Mouse (Mus musculus) intestine, postnatal 0 days (tissue): Measurements from ENCODE around the gene Cep350. TPM values are rescaled to one million over a fixed set of nuclear protein-coding genes. Genes with fewer than 3 reads are reported as not detected.

Source experiments
- ATAC-seq: fragments of 200-750 bp; cut with Nextera tagmentation; 2 replicates; pipeline ENCODE4 v1.8.0; 2017; ENCODE audit warnings: mild to moderate bottlenecking, moderate TSS enrichment, moderate library complexity
- H3K27ac ChIP-seq: fragments of 300-500 bp; sonication (generic); 2 replicates; pipeline ENCODE4 v1.5.1; 2014; ENCODE audit warnings: mild to moderate bottlenecking, low read depth, low read length, moderate library complexity
- H3K27me3 ChIP-seq: fragments of 300-500 bp; sonication (generic); replicated peaks from 2 replicates; pipeline ENCODE4 v1.6.1; 2014; ENCODE audit warnings: low read length, mixed read lengths; ENCODE audit not compliant: control insufficient read depth, insufficient read depth
- H3K36me3 ChIP-seq: fragments of 300-500 bp; sonication (generic); 2 replicates; pipeline ENCODE4 v1.6.1; 2014; ENCODE audit warnings: mild to moderate bottlenecking, moderate library complexity; ENCODE audit not compliant: control insufficient read depth, insufficient read depth
- H3K4me1 ChIP-seq: fragments of 300-500 bp; sonication (generic); replicated peaks from 2 replicates; pipeline ENCODE4 v1.6.1; 2014; ENCODE audit warnings: antibody characterized with exemption, low read length, mixed read lengths; ENCODE audit not compliant: control insufficient read depth, insufficient read depth
- H3K4me2 ChIP-seq: fragments of 300-500 bp; sonication (generic); replicated peaks from 2 replicates; pipeline ENCODE4 v1.6.1; 2014; ENCODE audit warnings: low read depth, mild to moderate bottlenecking, moderate library complexity
- H3K4me3 ChIP-seq: fragments of 300-500 bp; sonication (generic); 2 replicates; pipeline ENCODE4 v1.5.1; 2014; ENCODE audit warnings: low read depth, low read length
- H3K9ac ChIP-seq: fragments of 300-500 bp; sonication (generic); 2 replicates; pipeline ENCODE4 v1.6.1; 2014; ENCODE audit warnings: mild to moderate bottlenecking, low read depth, low read length
- H3K9me3 ChIP-seq: fragments of 300-500 bp; sonication (generic); 2 replicates; pipeline ENCODE4 v1.6.1; 2016; ENCODE audit warnings: mixed run types; ENCODE audit not compliant: control insufficient read depth
- CTCF ChIP-seq: sonication (generic); IDR thresholded peaks from 2 replicates; pipeline ENCODE4 v1.5.1; 2016; ENCODE audit warnings: low read depth, mild to moderate bottlenecking, control low read depth, antibody characterized with exemption, moderate library complexity
- WGBS: fragments of 180-500 bp; shearing (Covaris S2); extraction: QIAGEN DNeasy Blood & Tissue Kit; methylation state at CpG from one replicate; pipeline ENCODE4 v1.1.7; 2014; 5-methylcytosine and 5-hydroxymethylcytosine counted together
- polyA plus RNA-seq: library from polyadenylated mRNA; unstranded; fragments of >200 nt; fragmentation: Nextera tagmentation; extraction: Ambion mirVana; gene quantifications from 2 replicates; pipeline ENCODE4 v1.2.1, GENCODE M21; 2015

Cep350 gene
- polyA plus RNA-seq, result 12.8 and 14.1 TPM in 2 replicates

DNA sequence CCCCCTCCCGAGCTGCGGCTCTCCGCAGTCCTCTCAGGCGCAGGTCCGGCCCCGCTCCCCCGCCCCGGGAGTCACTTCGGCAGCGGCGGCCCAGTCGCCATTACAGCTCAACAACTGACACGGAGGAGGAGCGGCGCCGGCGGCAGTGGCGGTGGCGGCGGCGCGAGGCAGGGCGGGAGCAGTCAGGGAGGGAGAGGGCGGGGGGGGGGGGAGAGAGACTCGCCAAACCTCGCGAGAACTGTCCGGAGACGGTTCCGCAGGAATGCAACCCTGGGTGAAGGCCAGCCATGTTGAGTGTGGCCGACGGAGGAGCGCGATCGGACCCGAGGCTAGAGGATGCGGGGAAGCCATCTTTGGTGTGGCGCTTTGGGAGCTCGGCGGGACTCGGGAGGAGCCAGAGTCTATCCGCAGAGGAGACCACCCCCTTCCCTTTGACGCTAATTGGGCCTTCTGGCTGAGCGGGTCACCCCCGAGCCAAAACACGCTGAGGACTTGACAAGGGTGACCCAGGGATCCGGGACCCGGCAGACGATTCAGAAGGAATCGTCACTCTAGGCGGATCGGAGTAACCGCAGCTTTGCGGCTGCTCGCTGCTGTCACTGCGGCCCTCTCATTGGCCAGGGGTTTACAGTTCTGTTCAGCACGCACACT lies at the start of gene Cep350:
Cep350 (minus strand) TSS at position 188 of the 651 bp plus-strand sequence.
- Histone ChIP-seq H3K36me3 (no peaks in the 10 kb centered on the region), H3K9ac (peak within 1 kb of the TSS; percentile 100), H3K9me3 (no peaks in the 10 kb centered on the region), H3K4me1 (0 out of 2 replicates have a peak, but pooled peaks cover 2% of the 10 kb centered on the region), H3K27ac (peak within 1 kb of the TSS; percentile 99), H3K4me3 (peak within 1 kb of the TSS; percentile 100), H3K27me3 (no peaks in the 10 kb centered on the region), H3K4me2 (peak within 1 kb of the TSS; percentile 77)
- WGBS, result under 1% methylated on average over 53 of the region's 57 CpGs
- ATAC-seq, result peak; percentile 97
- no peak for TF ChIP-seq CTCF

DNA sequence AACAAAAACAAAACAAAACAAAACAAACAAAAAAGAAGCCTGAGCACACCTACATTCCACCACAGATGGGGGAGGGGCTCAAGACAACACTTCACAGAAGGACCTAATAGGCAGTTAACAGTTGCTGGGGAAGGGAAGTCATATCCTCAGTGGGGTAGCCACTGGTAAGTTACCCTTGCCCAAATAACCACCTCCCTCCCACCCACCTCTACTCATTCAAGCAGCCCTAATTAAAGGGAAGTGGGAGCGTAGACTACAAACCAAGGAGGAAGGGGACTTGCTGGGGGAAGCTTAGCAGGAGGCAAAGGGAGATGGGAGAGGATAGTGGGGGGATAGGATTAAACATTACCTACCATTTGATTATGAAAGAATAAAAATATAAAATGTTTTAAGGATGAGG lies 47.3 kb upstream of the Cep350 start:
- H3K27me3 ChIP-seq, result no peaks in the 10 kb centered on the region
- H3K4me2 ChIP-seq, result no peak overlapping the region
- H3K4me3 ChIP-seq, result no peak overlapping the region
- TF ChIP-seq CTCF, result no peak
- H3K9ac ChIP-seq, result no peak overlapping the region
- H3K4me1 ChIP-seq, result no peaks in the 10 kb centered on the region
- no peak overlapping the region for H3K27ac ChIP-seq
- no peak for ATAC-seq
- peaks cover 46% of the 10 kb centered on the region for H3K36me3 ChIP-seq
- no peaks in the 10 kb centered on the region for H3K9me3 ChIP-seq
- WGBS, result 82% methylated on average over 1 of the region's 1 CpGs

- ATAC-seq, result no peak
- Histone ChIP-seq H3K36me3 (peaks cover 45% of the 10 kb centered on the region), H3K4me3 (no peak overlapping the region), H3K4me1 (no peaks in the 10 kb centered on the region), H3K27ac (no peak overlapping the region), H3K9me3 (no peaks in the 10 kb centered on the region), H3K9ac (no peak overlapping the region), H3K27me3 (no peaks in the 10 kb centered on the region), H3K4me2 (no peak overlapping the region)
- 88% methylated on average over 1 of the region's 1 CpGs for WGBS
- TF ChIP-seq CTCF, result no peak
Measured at GRCm38 (mm10) chr1:156019800-156020199, 46.7 kb upstream of the Cep350 start.

DNA sequence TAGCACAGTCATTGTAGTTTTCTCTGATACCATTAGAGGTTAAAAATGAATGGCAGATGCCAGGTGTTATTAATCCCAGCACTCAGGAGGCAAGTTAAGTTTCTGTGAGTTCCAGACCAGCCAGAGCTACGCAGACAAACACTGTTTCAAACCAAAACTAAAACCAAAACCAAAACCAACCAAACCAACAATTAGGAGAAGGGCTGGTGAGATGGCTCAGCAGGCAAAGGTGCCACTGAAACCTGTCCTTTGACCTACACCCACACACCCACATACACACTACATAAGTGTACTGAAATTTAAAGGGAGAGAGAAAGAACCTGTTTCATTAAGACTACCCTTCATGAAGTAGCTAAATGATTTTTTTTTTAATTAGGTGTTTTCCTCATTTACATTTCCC lies 35.9 kb upstream of the Cep350 start:
- no peak for ATAC-seq
- Histone ChIP-seq H3K4me2 (no peak overlapping the region), H3K27ac (no peak overlapping the region), H3K36me3 (peaks cover 42% of the 10 kb centered on the region), H3K27me3 (no peaks in the 10 kb centered on the region), H3K4me1 (no peaks in the 10 kb centered on the region), H3K9me3 (no peaks in the 10 kb centered on the region), H3K4me3 (no peak overlapping the region), H3K9ac (no peak overlapping the region)
- WGBS, result 95% methylated on average over 1 of the region's 1 CpGs
- no peak for TF ChIP-seq CTCF

- ATAC-seq, result no peak
- H3K27ac ChIP-seq, result no peak overlapping the region
- no peak for TF ChIP-seq CTCF
- H3K27me3 ChIP-seq, result no peaks in the 10 kb centered on the region
- no peaks in the 10 kb centered on the region for H3K9me3 ChIP-seq
- peaks cover 35% of the 10 kb centered on the region for H3K36me3 ChIP-seq
- WGBS, result 67% methylated on average over 11 of the region's 11 CpGs
- H3K4me2 ChIP-seq, result no peak overlapping the region
- no peaks in the 10 kb centered on the region for H3K4me1 ChIP-seq
- no peak overlapping the region for H3K9ac ChIP-seq
- H3K4me3 ChIP-seq, result no peak overlapping the region
Measured at GRCm38 (mm10) chr1:156005906-156006305, 32.9 kb upstream of the Cep350 start.

- H3K4me2 ChIP-seq, result no peak overlapping the region
- no peak for TF ChIP-seq CTCF
- H3K36me3 ChIP-seq, result peaks cover 23% of the 10 kb centered on the region
- no peaks in the 10 kb centered on the region for H3K4me1 ChIP-seq
- no peaks in the 10 kb centered on the region for H3K27me3 ChIP-seq
- peak overlapping the region; percentile 21; the same call in 1 of the 2 replicates for H3K27ac ChIP-seq
- WGBS, result 71% methylated on average over 7 of the region's 7 CpGs
- no peak overlapping the region for H3K9ac ChIP-seq
- no peak overlapping the region for H3K4me3 ChIP-seq
- H3K9me3 ChIP-seq, result no peaks in the 10 kb centered on the region
- ATAC-seq, result no peak; the same call in 1 of the 2 replicates
Measured at GRCm38 (mm10) chr1:156003201-156003935, 30.3 kb upstream of the Cep350 start.
